Mouse (Mus musculus) hindbrain, embryonic 14.5 days (tissue): ENCODE results near the gene Gm37240. TPM values are rescaled to one million over a fixed set of nuclear protein-coding genes. Genes with fewer than 3 reads are reported as not detected.

ENCODE experiments used
- ATAC-seq: fragments of 200-750 bp; cut with Nextera tagmentation; 2 replicates; pipeline ENCODE4 v1.8.0; 2017; ENCODE audit warnings: moderate number of reproducible peaks, mild to moderate bottlenecking, moderate TSS enrichment, moderate library complexity; ENCODE audit not compliant: low FRiP score
- DNase-seq: peaks from one replicate; pipeline ENCODE4 v3.0.0-alpha.2; 2015; ENCODE audit warnings: low spot score
- H3K27ac ChIP-seq: fragments of 300-500 bp; sonication (generic); 2 replicates; pipeline ENCODE4 v1.5.1; 2014; ENCODE audit warnings: mild to moderate bottlenecking, moderate library complexity
- H3K27me3 ChIP-seq: fragments of 300-500 bp; sonication (generic); 2 replicates; pipeline ENCODE4 v1.6.1; 2014; ENCODE audit warnings: mild to moderate bottlenecking, low read length, mixed read lengths; ENCODE audit not compliant: control insufficient read depth, insufficient read depth
- H3K36me3 ChIP-seq: fragments of 300-500 bp; sonication (generic); replicated peaks from 2 replicates; pipeline ENCODE4 v1.6.1; 2014; ENCODE audit not compliant: control insufficient read depth, insufficient read depth
- H3K4me1 ChIP-seq: fragments of 300-500 bp; sonication (generic); replicated peaks from 2 replicates; pipeline ENCODE4 v1.6.1; 2014; ENCODE audit warnings: antibody characterized with exemption, low read length, mixed read lengths; ENCODE audit not compliant: control insufficient read depth, insufficient read depth
- H3K4me2 ChIP-seq: fragments of 300-500 bp; sonication (generic); replicated peaks from 2 replicates; pipeline ENCODE4 v1.6.1; 2014; ENCODE audit warnings: mild to moderate bottlenecking, moderate library complexity
- H3K4me3 ChIP-seq: fragments of 300-500 bp; sonication (generic); replicated peaks from 2 replicates; pipeline ENCODE4 v1.5.1; 2014; ENCODE audit warnings: mild to moderate bottlenecking, low read length
- H3K9ac ChIP-seq: fragments of 300-500 bp; sonication (generic); 2 replicates; pipeline ENCODE4 v1.6.1; 2014
- H3K9me3 ChIP-seq: fragments of 300-500 bp; sonication (generic); 2 replicates; pipeline ENCODE4 v1.6.1; 2016; ENCODE audit warnings: low read length; ENCODE audit not compliant: control insufficient read depth
- WGBS: fragments of 180-500 bp; shearing (Covaris S2); extraction: QIAGEN DNeasy Blood & Tissue Kit; methylation state at CpG from one replicate; pipeline ENCODE4 v1.1.7; 2014; 5-methylcytosine and 5-hydroxymethylcytosine counted together
- polyA plus RNA-seq: library from polyadenylated mRNA; unstranded; fragments of >200 nt; fragmentation: Nextera tagmentation; extraction: Ambion mirVana; gene quantifications from 2 replicates; pipeline ENCODE4 v1.2.1, GENCODE M21; 2014

The Gm37240 gene
- polyA plus RNA-seq, 1 experiment from 2014 or later, result 0.94 TPM

DNA sequence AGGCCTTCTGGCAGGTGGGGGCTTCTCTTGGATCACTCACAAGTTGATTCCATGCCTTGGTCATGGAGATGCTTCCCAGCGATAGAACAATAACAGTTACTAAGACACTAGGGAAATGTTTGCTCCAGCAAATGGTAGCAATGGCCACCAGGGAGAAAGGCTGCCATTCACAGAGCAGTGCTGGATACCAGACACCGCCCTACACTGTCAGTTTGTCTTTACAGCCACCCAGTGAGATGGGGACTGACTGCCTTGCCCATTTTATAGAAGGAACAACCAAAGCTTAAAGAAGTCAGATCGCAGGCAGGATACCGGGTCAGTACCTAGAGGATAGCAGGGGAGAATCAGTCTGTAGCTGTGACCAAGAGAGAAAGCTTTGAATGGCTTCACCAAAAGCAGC lies 129.9 kb downstream of the Gm37240 start:
- Histone ChIP-seq H3K9me3 (no peaks in the 10 kb centered on the region), H3K36me3 (no peaks in the 10 kb centered on the region), H3K4me1 (no peaks in the 10 kb centered on the region), H3K27me3 (no peaks in the 10 kb centered on the region), H3K9ac (no peak overlapping the region), H3K4me3 (no peak overlapping the region), H3K4me2 (no peak overlapping the region), H3K27ac (no peak overlapping the region)
- ATAC-seq (no peak), DNase-seq (no peak)
- WGBS, result 77% methylated on average over 4 of the region's 4 CpGs

DNA sequence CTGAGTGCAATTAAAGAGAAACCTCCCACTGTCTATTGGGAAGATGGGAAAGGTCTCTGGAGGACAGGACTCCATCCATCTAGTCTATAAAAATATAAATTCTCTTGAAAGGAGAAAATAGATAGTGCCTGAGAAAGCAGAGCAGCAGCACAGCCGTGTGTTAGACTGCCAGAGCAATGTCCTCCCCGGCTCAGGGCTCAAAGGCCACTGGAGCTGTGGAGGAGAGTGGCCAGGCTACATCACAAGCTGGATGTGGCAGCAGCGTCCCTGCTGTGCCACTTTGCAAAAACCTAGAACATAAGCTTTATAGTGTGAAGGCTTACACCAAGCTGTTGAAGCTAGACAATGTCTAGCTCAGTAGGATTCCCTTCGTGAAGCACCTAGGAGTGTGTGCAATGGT lies 138.0 kb downstream of the Gm37240 start:
- H3K27me3 ChIP-seq, result no peaks in the 10 kb centered on the region
- no peak overlapping the region for H3K9ac ChIP-seq
- H3K4me2 ChIP-seq, result no peak overlapping the region
- no peaks in the 10 kb centered on the region for H3K9me3 ChIP-seq
- ATAC-seq (no peak), DNase-seq (no peak)
- H3K4me3 ChIP-seq, result no peak overlapping the region
- no peaks in the 10 kb centered on the region for H3K36me3 ChIP-seq
- H3K4me1 ChIP-seq, result no peaks in the 10 kb centered on the region
- WGBS, result 55% methylated on average over 4 of the region's 4 CpGs
- H3K27ac ChIP-seq, result no peak overlapping the region

DNA sequence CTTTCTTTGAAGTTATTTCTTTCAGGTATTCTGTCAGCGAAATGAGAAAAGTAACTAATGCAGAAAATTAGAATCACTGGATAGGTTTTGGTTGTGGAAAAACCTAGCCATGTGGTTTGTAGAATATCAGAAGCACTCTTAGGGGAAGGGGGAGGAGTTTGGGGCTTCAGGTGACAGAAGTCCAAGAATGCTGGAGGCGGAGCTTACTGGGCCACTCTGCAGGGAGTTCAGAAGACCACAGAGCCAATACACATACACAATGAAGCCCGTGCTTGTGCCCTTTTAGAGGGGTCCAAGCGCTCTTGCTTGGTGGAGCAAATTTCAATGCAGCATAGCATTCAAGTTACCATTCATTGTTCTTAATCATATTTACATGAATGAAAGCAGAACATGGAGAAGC lies 138.5 kb downstream of the Gm37240 start:
- Histone ChIP-seq H3K4me1 (no peaks in the 10 kb centered on the region), H3K4me3 (no peak overlapping the region), H3K9me3 (no peaks in the 10 kb centered on the region), H3K9ac (no peak overlapping the region), H3K27me3 (no peaks in the 10 kb centered on the region), H3K27ac (no peak overlapping the region), H3K4me2 (no peak overlapping the region), H3K36me3 (no peaks in the 10 kb centered on the region)
- 24% methylated on average over 4 of the region's 4 CpGs for WGBS
- DNase-seq (no peak), ATAC-seq (no peak)

DNA sequence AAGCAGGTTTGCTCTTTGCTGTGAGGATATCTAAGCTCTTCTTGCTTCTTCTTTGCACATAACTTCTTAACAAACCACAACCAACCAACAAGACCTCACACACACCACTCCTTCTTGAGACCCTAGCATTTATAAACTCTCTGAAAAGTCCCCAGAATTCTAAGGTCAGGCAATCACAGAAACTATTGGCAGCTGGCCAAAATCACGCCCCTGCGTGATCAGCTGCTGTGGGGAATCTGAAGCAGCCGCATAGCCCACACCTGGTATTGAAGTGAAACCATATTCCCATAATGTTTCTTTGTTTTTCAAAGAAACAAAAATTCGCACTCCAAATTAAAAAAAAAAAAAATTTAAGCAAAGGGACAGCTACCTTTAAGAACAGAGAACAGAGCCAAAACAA lies 141.2 kb downstream of the Gm37240 start:
- no peaks in the 10 kb centered on the region for H3K9me3 ChIP-seq
- H3K4me1 ChIP-seq, result no peaks in the 10 kb centered on the region
- H3K36me3 ChIP-seq, result no peaks in the 10 kb centered on the region
- no peak overlapping the region for H3K4me3 ChIP-seq
- DNase-seq, result no peak
- H3K27ac ChIP-seq, result no peak overlapping the region
- H3K27me3 ChIP-seq, result no peaks in the 10 kb centered on the region
- 66% methylated on average over 4 of the region's 4 CpGs for WGBS
- ATAC-seq, result no peak
- H3K9ac ChIP-seq, result no peak overlapping the region
- no peak overlapping the region for H3K4me2 ChIP-seq

DNA sequence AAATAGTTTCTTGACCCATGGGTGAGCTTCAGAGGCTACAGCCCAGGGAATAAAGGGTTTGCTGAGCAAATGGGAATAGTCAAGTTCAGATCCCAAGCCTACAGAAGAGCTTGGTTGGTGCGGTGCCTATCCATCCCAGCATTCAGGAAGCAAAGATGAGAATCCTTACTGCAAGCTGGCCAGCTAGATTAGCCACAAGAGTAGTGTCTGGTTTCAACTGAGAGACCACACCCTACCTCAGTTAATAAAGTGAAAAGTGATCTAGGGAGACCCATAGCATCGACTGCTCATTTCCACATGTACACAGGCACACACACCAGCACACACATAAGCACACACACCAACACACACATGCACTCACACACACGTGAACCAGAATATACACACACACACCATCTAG lies 145.6 kb downstream of the Gm37240 start:
- Histone ChIP-seq H3K4me2 (no peak overlapping the region), H3K27ac (no peak overlapping the region), H3K9me3 (no peaks in the 10 kb centered on the region), H3K4me1 (no peaks in the 10 kb centered on the region), H3K4me3 (no peak overlapping the region), H3K27me3 (no peaks in the 10 kb centered on the region), H3K9ac (no peak overlapping the region), H3K36me3 (no peaks in the 10 kb centered on the region)
- DNase-seq (no peak), ATAC-seq (no peak)
- 92% methylated on average over 3 of the region's 3 CpGs for WGBS

DNA sequence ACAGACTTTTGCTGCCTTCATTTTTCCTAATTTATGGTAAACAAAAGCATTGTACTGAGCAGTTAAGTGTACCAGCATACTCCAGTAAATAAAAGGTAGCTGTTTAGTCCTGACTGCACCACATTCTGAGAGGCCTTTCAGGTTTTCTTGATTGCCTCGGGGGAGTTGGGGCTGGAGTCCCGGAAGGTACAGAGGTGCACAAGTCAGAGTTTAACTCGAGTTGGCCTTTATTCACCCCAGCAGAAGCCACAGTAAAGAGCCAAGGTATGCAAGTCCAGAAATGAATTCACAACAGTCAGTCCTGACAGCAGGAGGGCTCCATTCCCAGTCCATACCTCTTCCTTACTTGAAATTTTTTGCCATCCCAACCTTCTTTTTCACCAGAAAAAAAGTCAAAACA lies 148.7 kb downstream of the Gm37240 start:
- H3K9me3 ChIP-seq, result no peaks in the 10 kb centered on the region
- 84% methylated on average over 3 of the region's 3 CpGs for WGBS
- H3K4me3 ChIP-seq, result no peak overlapping the region
- H3K4me2 ChIP-seq, result no peak overlapping the region
- no peak overlapping the region for H3K27ac ChIP-seq
- H3K9ac ChIP-seq, result no peak overlapping the region
- ATAC-seq (no peak), DNase-seq (no peak)
- H3K36me3 ChIP-seq, result no peaks in the 10 kb centered on the region
- H3K27me3 ChIP-seq, result no peaks in the 10 kb centered on the region
- H3K4me1 ChIP-seq, result no peaks in the 10 kb centered on the region

DNA sequence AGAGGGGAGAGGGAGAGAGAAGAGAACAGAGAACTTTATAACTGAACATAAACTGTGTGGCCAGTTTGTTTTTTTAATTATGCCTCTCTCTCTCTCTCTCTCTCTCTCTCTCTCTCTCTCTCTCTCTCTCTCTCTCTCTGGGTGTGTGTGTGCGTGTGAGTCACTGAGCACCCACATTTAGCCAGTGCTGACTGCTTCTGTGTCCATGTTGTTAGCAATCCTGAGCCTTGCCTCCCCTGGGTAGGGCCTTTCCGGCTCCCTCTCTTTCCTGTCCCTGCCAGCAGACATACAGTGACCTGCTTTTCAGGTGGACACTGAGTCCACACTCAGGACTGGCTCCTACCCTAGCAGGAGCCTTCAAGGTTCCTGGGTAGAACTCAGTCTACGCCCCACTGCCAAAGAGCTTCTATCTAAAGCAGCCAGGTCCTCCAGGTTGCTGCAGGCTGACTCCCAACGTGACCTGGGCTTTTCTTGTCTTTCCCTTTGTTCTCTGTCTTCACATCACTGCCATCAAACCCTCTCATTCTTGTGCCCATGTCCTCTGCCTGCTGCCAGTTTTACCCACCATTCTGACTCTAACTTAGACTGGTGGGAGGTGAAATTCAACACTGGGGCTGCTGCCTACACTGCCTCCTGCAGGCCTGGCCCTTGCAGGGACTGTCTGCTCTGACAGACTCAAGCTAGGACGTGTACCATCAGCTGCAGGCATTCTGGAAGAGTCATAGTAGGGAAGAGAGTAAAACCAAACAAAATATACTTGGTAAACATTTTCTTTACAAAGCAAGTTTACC lies 153.2 kb downstream of the Gm37240 start:
- H3K9me3 ChIP-seq, result no peaks in the 10 kb centered on the region
- H3K27me3 ChIP-seq, result no peaks in the 10 kb centered on the region
- H3K4me2 ChIP-seq, result no peak overlapping the region
- H3K9ac ChIP-seq, result no peak overlapping the region
- H3K4me3 ChIP-seq, result no peak overlapping the region
- no peaks in the 10 kb centered on the region for H3K4me1 ChIP-seq
- WGBS, result 73% methylated on average over 5 of the region's 5 CpGs
- no peak overlapping the region for H3K27ac ChIP-seq
- H3K36me3 ChIP-seq, result no peaks in the 10 kb centered on the region
- DNase-seq, result no peak
- no peak for ATAC-seq

DNA sequence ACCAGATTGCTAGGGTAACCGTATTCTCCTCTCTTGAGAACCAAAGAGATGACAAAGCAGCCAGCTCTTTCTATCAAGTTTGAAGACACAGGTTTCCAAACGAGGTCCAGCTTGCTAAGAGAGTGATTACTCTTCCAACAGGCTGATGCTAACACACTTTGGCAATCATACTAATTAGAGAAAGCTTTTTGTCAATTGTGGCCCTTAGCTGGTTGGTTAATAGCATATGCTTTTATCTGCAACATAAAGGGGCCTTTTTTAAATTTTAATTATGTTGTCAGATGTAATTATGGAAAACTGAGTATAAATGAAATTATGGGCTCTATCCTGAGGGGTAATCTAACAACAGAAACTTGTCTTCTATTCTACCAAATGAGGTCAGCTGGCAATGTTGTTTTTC lies 160.1 kb downstream of the Gm37240 start:
- Histone ChIP-seq H3K4me2 (no peak overlapping the region), H3K4me1 (no peaks in the 10 kb centered on the region), H3K27ac (no peak overlapping the region), H3K4me3 (no peak overlapping the region), H3K27me3 (no peaks in the 10 kb centered on the region), H3K9me3 (no peaks in the 10 kb centered on the region), H3K36me3 (no peaks in the 10 kb centered on the region), H3K9ac (no peak overlapping the region)
- ATAC-seq (no peak), DNase-seq (no peak)
- 56% methylated on average over 2 of the region's 2 CpGs for WGBS

DNA sequence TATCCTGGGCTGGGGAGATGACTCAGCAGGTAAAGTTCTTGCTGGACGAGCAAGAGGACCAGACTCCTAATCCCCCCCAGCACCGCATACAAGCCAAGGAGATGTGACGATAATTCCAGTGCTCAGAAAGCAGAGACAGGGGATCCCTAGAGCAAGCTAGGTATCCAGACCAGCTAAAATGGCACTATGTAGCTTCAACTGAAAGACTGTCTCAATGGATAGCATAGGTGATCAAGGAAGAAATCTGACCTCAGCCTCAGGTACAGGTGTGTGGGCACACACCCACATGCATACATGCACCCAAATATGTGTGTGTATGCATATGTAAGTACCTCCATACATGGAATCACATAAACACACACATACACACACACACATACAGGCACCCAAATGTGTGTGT lies 161.3 kb downstream of the Gm37240 start:
- Histone ChIP-seq H3K9ac (no peak overlapping the region), H3K4me2 (no peak overlapping the region), H3K4me1 (no peaks in the 10 kb centered on the region), H3K4me3 (no peak overlapping the region), H3K9me3 (no peaks in the 10 kb centered on the region), H3K36me3 (no peaks in the 10 kb centered on the region), H3K27ac (no peak overlapping the region), H3K27me3 (no peaks in the 10 kb centered on the region)
- DNase-seq (no peak), ATAC-seq (no peak)
- 94% methylated on average over 3 of the region's 3 CpGs for WGBS

DNA sequence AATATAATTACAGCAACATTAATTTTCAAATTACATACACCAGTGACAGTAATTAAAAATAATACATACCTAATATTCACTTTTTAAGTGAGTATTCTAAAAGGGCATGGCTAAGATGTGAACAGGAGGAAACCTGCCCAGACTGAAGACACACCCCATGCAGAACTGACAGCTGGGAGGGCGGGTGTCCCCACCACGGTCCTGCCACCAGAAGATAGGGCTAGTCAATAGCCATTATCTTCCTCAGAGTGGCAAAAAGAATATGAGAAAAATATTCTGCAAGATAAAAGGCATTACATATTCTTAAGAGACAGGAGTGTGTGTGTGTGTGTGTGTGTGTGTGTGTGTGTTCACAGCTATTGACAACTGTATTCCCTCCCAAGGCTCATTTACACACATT lies 162.2 kb downstream of the Gm37240 start:
- 78% methylated on average over 2 of the region's 2 CpGs for WGBS
- Histone ChIP-seq H3K27me3 (no peaks in the 10 kb centered on the region), H3K4me3 (no peak overlapping the region), H3K9me3 (no peaks in the 10 kb centered on the region), H3K4me1 (no peaks in the 10 kb centered on the region), H3K27ac (no peak overlapping the region), H3K9ac (no peak overlapping the region), H3K4me2 (no peak overlapping the region), H3K36me3 (no peaks in the 10 kb centered on the region)
- DNase-seq, result no peak
- no peak for ATAC-seq
